In the genomic region with DNA sequence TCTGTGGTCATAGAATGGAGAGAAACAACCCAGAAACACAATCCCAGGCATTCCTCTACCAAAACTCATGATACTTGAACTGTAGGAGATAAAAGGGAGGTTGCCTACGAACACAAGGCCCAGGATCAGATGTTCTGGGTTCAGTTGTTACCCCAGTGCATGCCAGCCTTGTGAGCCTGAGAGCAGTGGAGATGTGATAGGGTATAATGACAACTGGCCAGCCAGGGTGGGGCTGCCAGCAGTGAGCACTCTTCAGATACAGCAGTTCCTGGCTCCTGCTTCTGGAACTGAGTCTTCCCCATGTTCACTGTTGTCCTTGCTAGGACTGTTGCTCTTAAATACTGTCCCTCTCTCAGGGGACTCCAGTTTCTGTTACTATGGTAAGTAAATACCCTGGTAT, we compare ENCODE assay signal across 23 mouse cellular contexts.
"Had no signal": no experiment of that assay in that cellular context is flagged by ENCODE, and none has a peak within 500 bp of the region (broad histone marks: within the 10 kb centered on the region; RNA-seq: fewer than 3 reads in every experiment).

No protein-coding gene starts in this region.

- H3K9me3 ChIP-seq: kidney, embryonic 15.5 days; limb, embryonic 10.5 days; limb, embryonic 13.5 days; liver, embryonic 12.5 days; liver, embryonic 15.5 days; lung, embryonic 15.5 days; midbrain, embryonic 12.5 days; midbrain, embryonic 15.5 days; neural tube, embryonic 12.5 days; neural tube, embryonic 15.5 days had no signal

- H3K27me3 ChIP-seq: kidney, embryonic 15.5 days; limb, embryonic 13.5 days; liver, embryonic 12.5 days; liver, embryonic 15.5 days; lung, embryonic 15.5 days; midbrain, embryonic 12.5 days; midbrain, embryonic 15.5 days; neural tube, embryonic 12.5 days; neural tube, embryonic 15.5 days had no signal

- H3K4me3 ChIP-seq: kidney, embryonic 15.5 days; limb, embryonic 10.5 days; limb, embryonic 13.5 days; liver, embryonic 12.5 days; liver, embryonic 15.5 days; lung, embryonic 15.5 days; midbrain, embryonic 12.5 days; midbrain, embryonic 15.5 days; neural tube, embryonic 12.5 days; neural tube, embryonic 15.5 days had no signal

- H3K9ac ChIP-seq: kidney, embryonic 15.5 days; limb, embryonic 13.5 days; liver, embryonic 12.5 days; liver, embryonic 15.5 days; lung, embryonic 15.5 days; midbrain, embryonic 12.5 days; midbrain, embryonic 15.5 days; neural tube, embryonic 12.5 days; neural tube, embryonic 15.5 days had no signal

- DNase-seq: kidney, postnatal 10 days; kidney, postnatal 4 days; liver; lung, adult 18-20 months; lung, postnatal 10 days; lung, postnatal 36 days; right cerebral cortex, adult 18-20 months; right cerebral cortex, postnatal 14 days; right cerebral cortex, postnatal 4 days; thymus, adult 2 months; thymus, postnatal 14 days; thymus, postnatal 4 days had no signal

- H3K4me1 ChIP-seq: kidney, embryonic 15.5 days; liver, embryonic 15.5 days; lung, embryonic 15.5 days; midbrain, embryonic 12.5 days; midbrain, embryonic 15.5 days; neural tube, embryonic 12.5 days; neural tube, embryonic 15.5 days had no signal

- ATAC-seq: liver, embryonic 12.5 days; midbrain, embryonic 15.5 days had no signal

- H3K4me2 ChIP-seq: kidney, embryonic 15.5 days; limb, embryonic 13.5 days; liver, embryonic 12.5 days; liver, embryonic 15.5 days; lung, embryonic 15.5 days; midbrain, embryonic 12.5 days; midbrain, embryonic 15.5 days; neural tube, embryonic 12.5 days; neural tube, embryonic 15.5 days had no signal

- H3K36me3 ChIP-seq: kidney, embryonic 15.5 days; limb, embryonic 10.5 days; limb, embryonic 13.5 days; liver, embryonic 15.5 days; lung, embryonic 15.5 days; midbrain, embryonic 12.5 days; midbrain, embryonic 15.5 days; neural tube, embryonic 12.5 days; neural tube, embryonic 15.5 days had no signal

- H3K27ac ChIP-seq: kidney, embryonic 15.5 days; limb, embryonic 10.5 days; limb, embryonic 13.5 days; liver, embryonic 12.5 days; liver, embryonic 15.5 days; lung, embryonic 15.5 days; midbrain, embryonic 12.5 days; midbrain, embryonic 15.5 days; neural tube, embryonic 12.5 days; neural tube, embryonic 15.5 days; stomach, postnatal 0 days had no signal
